Mouse (Mus musculus) liver, embryonic 14.5 days (tissue): ENCODE measurements around the gene Triobp. TPM values are rescaled to one million over a fixed set of nuclear protein-coding genes. Genes with fewer than 3 reads are reported as not detected.

Experiments used
- ATAC-seq: fragments of 200-750 bp; cut with Nextera tagmentation; 2 replicates; pipeline ENCODE4 v1.8.0; 2017; ENCODE audit warnings: moderate number of reproducible peaks, mild to moderate bottlenecking, moderate library complexity; ENCODE audit not compliant: insufficient read depth
- DNase-seq, 3 experiments: peaks; one replicate each; pipeline ENCODE4 v3.0.0-alpha.2; 2012 to 2013; ENCODE audit warnings: low read depth in 3 of 3, low spot score in 3 of 3
- H3K27ac ChIP-seq: fragments of 300-500 bp; sonication (generic); 2 replicates; pipeline ENCODE4 v1.5.1; 2014; ENCODE audit warnings: moderate library complexity, mild to moderate bottlenecking, control low read depth, inconsistent platforms
- H3K27me3 ChIP-seq: fragments of 300-500 bp; sonication (generic); 2 replicates; pipeline ENCODE4 v1.6.1; 2014; ENCODE audit warnings: mild to moderate bottlenecking, low read length, moderate library complexity; ENCODE audit not compliant: control insufficient read depth, insufficient read depth
- H3K36me3 ChIP-seq: fragments of 300-500 bp; sonication (generic); replicated peaks from 2 replicates; pipeline ENCODE4 v1.6.1; 2014; ENCODE audit warnings: low read depth; ENCODE audit not compliant: control insufficient read depth, insufficient read depth
- H3K4me1 ChIP-seq, 2 experiments: fragments of 200-500 bp in 1 of 2; fragments of 300-500 bp in 1 of 2; sonication (generic) in 1 of 2; replicated peaks; 2 replicates each; pipeline ENCODE4 v1.6.1; 2012 to 2014; ENCODE audit warnings: antibody characterized with exemption in 1 of 2, inconsistent platforms in 1 of 2, low read length in 1 of 2; ENCODE audit not compliant: control insufficient read depth in 2 of 2, insufficient read depth in 2 of 2
- H3K4me2 ChIP-seq: fragments of 300-500 bp; sonication (generic); 2 replicates; pipeline ENCODE4 v1.6.1; 2014; ENCODE audit warnings: low read depth, mild to moderate bottlenecking, control low read depth, moderate library complexity
- H3K4me3 ChIP-seq, 2 experiments: fragments of 200-500 bp in 1 of 2; fragments of 300-500 bp in 1 of 2; sonication (generic) in 1 of 2; 2 replicates each; pipeline ENCODE4 v1.5.1; 2012 to 2014; ENCODE audit warnings: low read depth in 2 of 2, low read length in 2 of 2, mild to moderate bottlenecking in 2 of 2, control low read depth in 1 of 2, inconsistent platforms in 1 of 2, moderate library complexity in 1 of 2; ENCODE audit not compliant: insufficient read depth in 1 of 2
- H3K9ac ChIP-seq: fragments of 300-500 bp; sonication (generic); replicated peaks from 2 replicates; pipeline ENCODE4 v1.6.1; 2014; ENCODE audit warnings: mild to moderate bottlenecking, control low read depth, moderate library complexity
- H3K9me3 ChIP-seq: fragments of 300-500 bp; sonication (generic); 2 replicates; pipeline ENCODE4 v1.6.1; 2016; ENCODE audit warnings: low read length, mixed read lengths; ENCODE audit not compliant: control insufficient read depth
- CTCF ChIP-seq: IDR thresholded peaks from 2 replicates; pipeline ENCODE4 v1.5.1; 2016; ENCODE audit warnings: antibody characterized with exemption, low read depth, control low read depth
- EP300 ChIP-seq: IDR thresholded peaks from 2 replicates; pipeline ENCODE4 v1.6.1; 2016; ENCODE audit warnings: antibody characterized with exemption, low read depth
- WGBS: fragments of 180-500 bp; shearing (Covaris S2); extraction: QIAGEN DNeasy Blood & Tissue Kit; methylation state at CpG from one replicate; pipeline ENCODE4 v1.1.7; 2014; ENCODE audit not compliant: insufficient replicate concordance; 5-methylcytosine and 5-hydroxymethylcytosine counted together
- polyA plus RNA-seq, 2 experiments: library from polyadenylated mRNA; depleted of rRNA in 1 of 2; stranded (reverse) in 1 of 2; unstranded in 1 of 2; fragments of >200 nt; fragmentation: Nextera tagmentation in 1 of 2; extraction: Ambion mirVana in 1 of 2; gene quantifications; 2 replicates each; pipeline versions ENCODE4 v1.2.1 to v1.2.3; 2012 to 2014

Gene Triobp
- polyA plus RNA-seq, 2 experiments = 12.3 to 17.0 TPM

GRCm38 (mm10) chr15:78992925-78993324 lies 45.4 kb downstream of the Triobp start:
- no peak for TF ChIP-seq EP300
- no peak for TF ChIP-seq CTCF
- H3K9me3 ChIP-seq = no peaks in the 10 kb centered on the region
- WGBS = 93% methylated on average over 24 of the region's 24 CpGs
- no peak overlapping the region for H3K27ac ChIP-seq
- no peak overlapping the region for H3K4me3 ChIP-seq
- no peak overlapping the region for H3K4me2 ChIP-seq
- no peak overlapping the region for H3K9ac ChIP-seq
- no peak for DNase-seq
- H3K4me1 ChIP-seq = peaks cover 0 to 3% of the 10 kb centered on the region in 2 experiments; a peak in 2 of 4 replicates
- no peak for ATAC-seq
- no peaks in the 10 kb centered on the region for H3K27me3 ChIP-seq
- peaks cover 37% of the 10 kb centered on the region for H3K36me3 ChIP-seq

DNA sequence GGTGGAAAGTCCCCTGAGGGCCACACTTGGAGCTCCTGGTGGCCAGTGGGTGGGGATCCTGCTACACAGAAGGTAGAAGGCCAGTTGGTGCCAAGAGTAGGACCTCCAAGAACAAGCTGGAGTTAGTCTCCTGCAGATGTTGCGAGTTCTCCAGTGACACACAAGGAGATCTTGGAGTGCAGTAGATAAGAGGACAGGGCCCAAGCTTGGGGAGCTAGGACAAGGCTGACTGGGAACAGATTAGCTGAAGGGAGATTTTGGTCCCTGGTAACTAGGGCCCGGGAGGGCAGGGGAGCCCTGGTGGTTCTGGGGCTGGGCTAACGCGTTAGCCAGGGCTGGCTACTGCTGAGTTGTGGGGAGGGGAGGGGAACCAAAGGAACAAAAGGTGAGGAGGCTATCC lies 48.4 kb downstream of the Triobp start:
- Histone ChIP-seq H3K4me2 (no peak overlapping the region), H3K27ac (no peak overlapping the region), H3K4me3 (no peak overlapping the region), H3K27me3 (no peaks in the 10 kb centered on the region), H3K4me1 (peaks cover 0 to 3% of the 10 kb centered on the region in 2 experiments; a peak in 2 of 4 replicates), H3K9ac (no peak overlapping the region), H3K9me3 (no peaks in the 10 kb centered on the region), H3K36me3 (peaks cover 35% of the 10 kb centered on the region)
- ATAC-seq (peak; percentile 28; the same call in 1 of the 2 replicates), DNase-seq (no peak)
- 47% methylated on average over 4 of the region's 4 CpGs for WGBS
- TF ChIP-seq EP300 (no peak), CTCF (no peak)

DNA sequence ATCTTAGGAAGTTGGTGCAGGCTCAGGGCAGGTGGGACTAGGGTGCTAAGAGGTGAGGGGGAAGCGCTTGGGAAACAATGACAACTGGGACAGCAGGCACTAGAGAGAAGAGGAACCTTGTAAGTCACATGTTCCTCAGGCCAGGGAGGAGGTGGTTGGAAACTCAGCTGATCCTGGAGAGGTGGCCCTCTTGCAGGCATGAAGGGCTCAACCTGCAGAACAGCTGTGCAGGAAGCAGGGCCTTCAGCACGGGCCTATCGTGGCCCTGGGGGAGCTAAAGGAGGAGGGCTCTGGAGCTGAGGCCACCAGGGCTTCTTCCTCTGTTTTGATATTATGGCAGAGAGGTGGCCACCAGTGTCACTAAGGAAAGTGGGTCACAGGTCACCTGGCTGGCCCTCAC lies 49.1 kb downstream of the Triobp start:
- Histone ChIP-seq H3K36me3 (peaks cover 32% of the 10 kb centered on the region), H3K9me3 (no peaks in the 10 kb centered on the region), H3K4me2 (no peak overlapping the region), H3K27me3 (no peaks in the 10 kb centered on the region), H3K9ac (no peak overlapping the region), H3K4me1 (peaks cover 0 to 3% of the 10 kb centered on the region in 2 experiments; a peak in 2 of 4 replicates), H3K4me3 (no peak overlapping the region), H3K27ac (no peak overlapping the region)
- TF ChIP-seq CTCF (no peak), EP300 (no peak)
- DNase-seq = no peak
- 37% methylated on average over 3 of the region's 3 CpGs for WGBS
- 0 out of 2 replicates have a peak, but pooled peaks have one; percentile 13 for ATAC-seq

GRCm38 (mm10) chr15:78998348-78998747 lies 50.8 kb downstream of the Triobp start:
- 78% methylated on average over 8 of the region's 8 CpGs for WGBS
- ATAC-seq (no peak), DNase-seq (no peak)
- H3K9ac ChIP-seq = no peak overlapping the region
- H3K4me1 ChIP-seq = peaks cover 0 to 3% of the 10 kb centered on the region in 2 experiments; a peak in 2 of 4 replicates
- H3K9me3 ChIP-seq = no peaks in the 10 kb centered on the region
- no peak overlapping the region for H3K4me3 ChIP-seq
- TF ChIP-seq CTCF = no peak
- no peak for TF ChIP-seq EP300
- H3K4me2 ChIP-seq = no peak overlapping the region
- H3K27me3 ChIP-seq = no peaks in the 10 kb centered on the region
- no peak overlapping the region for H3K27ac ChIP-seq
- peaks cover 22% of the 10 kb centered on the region for H3K36me3 ChIP-seq

GRCm38 (mm10) chr15:78999586-78999985 lies 52.1 kb downstream of the Triobp start:
- peaks cover 0 to 3% of the 10 kb centered on the region in 2 experiments; a peak in 2 of 4 replicates for H3K4me1 ChIP-seq
- no peaks in the 10 kb centered on the region for H3K9me3 ChIP-seq
- DNase-seq = no peak
- no peak overlapping the region for H3K9ac ChIP-seq
- WGBS = 73% methylated on average over 11 of the region's 11 CpGs
- no peak for ATAC-seq
- H3K27ac ChIP-seq = no peak overlapping the region
- H3K36me3 ChIP-seq = peaks cover 10% of the 10 kb centered on the region
- H3K4me2 ChIP-seq = no peak overlapping the region
- H3K4me3 ChIP-seq = no peak overlapping the region
- H3K27me3 ChIP-seq = no peaks in the 10 kb centered on the region
- TF ChIP-seq CTCF (no peak), EP300 (no peak)
